Mouse (Mus musculus) G1E (cell line): ENCODE data around the gene Fam243.

Experiments
- CTCF ChIP-seq: IDR thresholded peaks from 2 replicates; pipeline ENCODE4 v1.5.1; 2012; ENCODE audit warnings: low read depth, low read length, inconsistent platforms, mixed read lengths
- TAL1 ChIP-seq: conservative IDR thresholded peaks from 2 replicates; pipeline ENCODE4 v1.6.1; 2012; ENCODE audit warnings: low read depth, low read length, inconsistent platforms, mixed read lengths

- TF ChIP-seq CTCF (no peak), TAL1 (no peak)
Observed at GRCm38 (mm10) chr16:92300649-92301411, 20.4 kb downstream of the Fam243 start, which contains the start of gene Smim11.
